Mouse (Mus musculus) v-Abl transformed pro-B cells (cell line): ENCODE measurements around the gene Masp1.

Source experiments
- in situ Hi-C, 2 experiments: fragments of 400-800 bp; cut with MboI; formaldehyde crosslinking; loops; one replicate each; pipeline ENCODE4 v1.15.1; 2025; ENCODE audit not compliant: unreplicated experiment in 2 of 2

Masp1 gene

DNA sequence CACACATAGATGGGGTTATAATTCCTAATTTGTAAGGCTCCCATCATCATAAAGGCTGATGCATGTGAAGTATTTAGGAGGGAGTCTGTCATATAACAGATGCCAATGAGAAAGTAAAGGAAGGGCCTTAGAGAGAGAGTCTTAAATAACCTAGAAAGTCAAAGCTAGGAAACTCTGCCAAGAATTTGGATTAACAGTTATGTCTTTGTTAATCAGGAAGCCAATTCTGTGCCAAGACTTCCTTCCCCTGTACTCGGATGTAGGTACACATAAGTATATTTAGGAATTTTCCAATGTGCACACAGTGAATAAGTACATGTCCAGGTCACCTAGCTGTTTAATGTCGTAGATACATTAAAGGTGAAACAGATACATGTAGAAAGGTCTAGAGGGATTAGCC is 4.0 kb downstream of the Masp1 start:
- in situ Hi-C loops: no loop called here

DNA sequence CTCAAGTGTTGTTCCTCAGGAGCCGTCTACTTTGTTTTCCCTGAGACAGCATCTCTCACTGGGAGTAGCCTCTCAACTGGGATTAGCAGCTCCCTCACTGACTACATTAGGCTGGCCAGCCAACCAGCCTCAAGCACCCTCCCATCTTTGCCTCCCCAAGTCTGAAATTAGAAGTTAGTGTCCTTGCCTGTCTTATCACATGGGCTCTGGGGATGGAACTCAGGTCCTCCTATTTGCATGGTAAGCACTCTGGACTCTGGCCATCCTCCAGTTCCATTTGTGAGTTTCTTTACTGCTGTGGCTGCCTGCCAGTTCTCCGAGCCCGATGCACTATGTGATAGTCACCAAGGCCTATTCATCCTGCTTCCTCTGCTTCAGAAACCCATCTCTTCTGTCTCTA is 4.8 kb downstream of the Masp1 start:
- in situ Hi-C loops: no loop called here

DNA sequence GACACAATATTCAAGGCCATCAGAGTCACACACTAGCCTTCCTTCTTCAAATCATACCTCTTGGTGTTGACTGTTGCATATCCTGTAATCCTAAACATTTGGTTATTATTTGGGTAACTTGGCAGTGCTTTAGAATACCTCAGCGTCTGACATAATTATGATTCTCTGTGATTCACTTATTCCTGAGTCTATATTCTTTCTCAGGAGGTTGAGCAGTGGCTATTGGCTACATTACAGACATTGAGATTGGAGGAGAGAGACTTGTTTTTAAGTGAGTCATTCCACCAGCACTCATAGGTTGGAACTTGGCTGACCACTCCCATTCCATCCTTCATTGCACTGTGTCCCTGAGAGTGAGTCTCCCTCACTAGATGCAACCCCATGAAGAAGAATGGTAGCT is 7.2 kb downstream of the Masp1 start:
- in situ Hi-C loops: no loop called here

DNA sequence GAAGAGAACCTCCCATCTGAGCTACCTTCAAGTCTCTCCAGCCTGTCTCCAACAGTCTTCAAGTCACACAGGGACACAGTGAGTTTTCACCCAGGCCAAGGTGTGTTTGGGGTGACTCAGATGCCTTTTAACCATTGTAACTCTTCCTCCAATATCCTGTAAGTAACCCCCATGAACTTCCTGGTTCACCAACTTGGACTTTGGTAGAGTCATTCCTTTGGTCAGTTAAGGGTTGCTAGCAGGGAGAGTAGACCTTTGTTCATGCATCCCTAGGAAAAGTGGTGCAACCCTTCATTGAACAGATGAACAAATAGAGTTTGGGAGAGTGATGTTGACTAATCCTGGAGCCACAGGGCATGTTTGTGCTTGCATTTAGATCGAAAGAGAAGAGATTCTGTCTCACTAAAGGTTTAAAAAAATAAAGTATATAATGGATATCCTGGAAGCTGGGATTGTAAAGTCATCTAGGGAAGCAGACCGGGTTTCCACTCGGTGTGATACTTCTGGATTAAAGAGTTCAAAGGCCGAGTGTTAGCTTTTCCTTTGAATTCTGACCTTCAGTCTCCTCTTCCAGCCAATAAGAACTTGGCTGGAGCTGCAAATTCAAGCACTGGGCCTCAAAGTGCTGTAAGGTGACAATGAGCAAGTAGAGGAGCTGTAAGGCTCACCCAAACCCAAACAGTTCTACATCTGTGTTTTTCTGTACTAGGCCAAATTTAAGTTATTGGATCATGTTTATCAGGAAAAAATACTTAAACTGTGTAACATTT is 9.3 kb downstream of the Masp1 start:
- in situ Hi-C loops: no loop called here

DNA sequence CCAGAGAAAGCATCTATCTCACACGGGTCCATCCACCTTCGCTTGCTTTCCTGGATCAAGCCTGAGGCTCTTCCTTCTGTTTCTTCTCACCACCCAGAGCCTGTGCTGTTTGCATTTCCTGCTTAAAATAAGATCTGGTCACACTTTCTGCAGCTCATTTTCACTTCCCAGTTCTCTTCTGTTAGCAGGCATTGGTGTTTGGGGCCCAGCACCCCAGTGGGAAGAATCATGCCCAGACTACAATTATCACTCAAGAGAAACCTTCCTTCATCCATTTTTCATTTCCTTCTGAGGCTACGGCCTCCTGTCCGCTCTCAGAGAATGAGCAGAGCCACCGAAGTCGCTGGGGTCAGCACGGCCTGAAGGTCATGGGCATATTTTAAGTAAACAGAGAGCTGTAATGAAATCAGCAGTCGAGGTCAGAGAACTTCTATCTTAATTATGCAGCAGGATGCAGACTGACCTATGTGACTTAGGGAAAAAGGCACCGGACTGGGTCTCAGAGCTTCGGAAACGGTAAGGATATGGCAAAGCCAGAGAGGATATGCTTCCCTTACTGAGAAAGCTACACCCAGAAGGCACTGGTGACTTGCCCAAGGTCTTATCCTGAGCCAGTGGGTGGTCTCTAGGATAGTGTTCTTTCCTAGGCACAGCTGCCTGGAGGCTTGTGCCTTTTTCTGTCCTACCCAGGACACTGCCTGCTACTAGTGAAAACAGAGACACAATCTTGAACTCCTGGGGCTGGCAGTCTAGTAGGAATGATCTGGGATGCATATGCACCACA is 14.5 kb downstream of the Masp1 start:
- in situ Hi-C loops: no loop called here

DNA sequence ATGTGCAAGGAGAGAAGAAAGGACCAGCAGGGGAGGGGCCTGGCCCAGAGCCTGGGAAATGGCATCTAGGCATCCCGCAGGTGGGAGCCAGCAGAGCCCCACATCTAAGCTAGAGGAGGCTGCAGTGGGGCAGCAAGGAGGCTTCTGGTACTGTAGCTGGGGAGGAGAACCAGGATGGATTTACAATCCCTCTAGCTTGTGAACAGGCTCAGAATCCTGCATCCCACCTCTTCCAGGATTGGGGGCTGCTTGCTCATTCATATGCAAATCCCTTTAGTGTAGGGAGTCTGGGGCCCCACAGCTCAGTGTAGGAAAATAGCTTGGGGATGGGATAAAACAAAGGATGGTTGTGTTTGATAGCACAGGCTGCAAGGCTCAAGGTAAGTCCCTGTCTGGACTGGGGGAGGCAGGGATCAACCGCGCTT is 16.3 kb downstream of the Masp1 start:
- in situ Hi-C loops: no loop called here

DNA sequence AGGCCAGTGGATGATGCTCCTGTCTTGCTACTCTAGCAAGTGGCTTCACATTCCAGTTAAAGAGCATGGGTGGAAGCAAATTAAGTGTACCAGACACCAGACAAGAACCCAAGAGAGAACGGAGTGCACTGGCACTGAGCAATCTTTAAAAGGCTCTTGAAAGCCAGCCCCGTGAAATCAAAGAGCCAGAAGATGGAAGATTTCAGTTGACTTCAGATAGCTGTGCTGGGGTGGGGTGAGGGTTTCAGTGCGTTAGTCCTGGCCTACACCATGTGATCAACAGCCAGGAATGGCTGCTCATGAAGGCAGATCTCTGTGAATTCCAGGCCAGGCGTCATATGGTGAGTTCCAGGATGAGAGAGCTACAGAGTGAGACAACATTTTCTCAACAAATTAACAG is 17.3 kb downstream of the Masp1 start:
- in situ Hi-C loops: no loop called here

DNA sequence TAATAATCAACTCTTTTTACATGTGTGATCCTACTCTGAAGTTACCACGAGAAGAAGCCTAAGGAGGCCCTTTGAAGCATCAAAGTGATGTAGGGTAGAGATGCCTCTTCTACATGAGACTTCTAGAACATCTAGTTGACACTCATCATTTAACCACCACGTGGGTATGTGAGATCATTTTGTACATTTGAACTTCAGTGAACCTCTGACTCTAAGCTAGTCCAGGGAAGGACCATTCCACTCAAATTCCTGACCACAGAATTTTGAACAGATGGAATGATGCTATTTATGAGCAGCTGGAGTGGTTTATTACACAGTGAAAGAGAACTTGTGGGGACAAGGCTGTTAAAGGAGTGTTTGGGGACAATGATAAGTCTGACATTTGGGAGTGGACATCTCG is 18.1 kb downstream of the Masp1 start:
- in situ Hi-C loops: no loop called here

DNA sequence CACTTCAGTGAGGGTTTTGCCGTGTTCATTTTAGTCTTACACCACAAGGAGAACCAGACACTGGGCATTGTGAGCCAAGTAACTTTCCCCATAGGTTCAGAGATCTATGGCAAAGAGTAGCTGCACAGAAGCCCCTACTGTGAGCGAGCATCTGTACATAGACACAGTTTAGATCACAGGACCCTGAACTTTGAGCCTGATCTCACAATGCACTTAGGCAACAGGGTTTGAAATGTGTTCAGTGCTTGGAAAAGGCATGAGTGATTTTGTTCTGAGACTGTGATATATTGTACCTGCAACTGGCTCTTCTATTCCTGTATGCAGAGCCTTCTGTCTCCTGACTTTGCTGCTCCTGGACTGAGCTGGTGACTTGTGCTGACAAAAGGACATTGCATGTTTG is 19.3 kb downstream of the Masp1 start:
- in situ Hi-C loops: no loop called here

DNA sequence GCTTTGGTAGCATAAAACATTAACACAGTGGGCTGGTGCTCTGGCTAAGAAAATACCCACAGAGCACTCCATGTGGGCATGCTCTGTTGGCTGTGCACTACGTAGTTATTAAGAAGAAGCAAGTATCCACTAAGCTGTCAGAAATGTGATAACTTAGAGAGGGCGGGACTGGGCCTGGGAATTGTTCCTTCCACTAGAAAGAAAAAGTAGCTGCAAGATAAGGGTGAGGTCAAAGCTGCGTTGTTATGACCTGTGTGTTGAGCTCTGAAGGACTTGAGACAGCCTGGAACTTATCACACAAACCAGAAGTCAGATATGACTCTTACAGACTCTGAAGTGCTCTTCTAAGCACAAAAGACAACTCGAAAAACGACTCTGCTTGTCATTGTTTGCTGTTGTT is 20.1 kb downstream of the Masp1 start:
- in situ Hi-C loops: no loop called here

DNA sequence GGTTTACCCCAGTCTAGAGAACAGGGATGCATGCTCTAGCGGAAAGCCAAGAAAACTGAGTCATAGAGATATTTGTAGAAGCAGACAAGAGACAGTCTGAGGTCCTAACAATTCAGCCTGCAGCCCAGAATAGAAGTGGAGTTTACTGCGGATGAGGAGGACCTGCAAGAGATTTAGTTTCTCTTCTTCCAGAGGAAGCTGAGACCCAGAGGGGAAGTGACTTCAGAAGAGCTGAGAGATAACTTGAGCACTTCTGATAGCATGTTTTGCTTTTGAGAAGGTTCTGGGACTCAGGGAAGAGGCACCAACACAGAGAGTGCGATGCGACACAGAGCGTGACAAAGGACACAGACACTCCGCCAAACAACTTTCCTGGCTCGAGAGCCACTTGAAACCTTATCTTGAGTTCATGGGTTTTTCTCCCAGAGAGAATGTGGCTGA is 21.9 kb downstream of the Masp1 start:
- in situ Hi-C loops: no loop called here

DNA sequence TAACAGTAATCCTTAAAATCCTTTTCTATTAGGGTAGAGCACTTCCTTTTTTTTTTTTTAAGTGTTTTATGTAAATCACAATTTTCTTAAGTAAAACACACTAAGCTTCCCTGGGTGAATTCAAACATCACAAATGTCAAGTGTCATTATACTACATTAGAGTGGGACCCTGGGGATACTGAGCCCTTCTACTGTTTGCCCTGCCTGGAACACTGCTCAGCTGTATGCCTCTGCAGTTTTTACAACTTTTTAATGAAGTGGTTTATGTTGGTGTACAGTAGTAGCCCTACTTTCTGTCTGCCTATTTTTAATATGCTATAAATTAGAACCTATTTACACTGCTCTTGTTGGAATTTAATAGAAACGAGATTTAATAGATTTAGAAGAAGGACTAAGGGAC is 22.7 kb downstream of the Masp1 start:
- in situ Hi-C loops: no loop called here

DNA sequence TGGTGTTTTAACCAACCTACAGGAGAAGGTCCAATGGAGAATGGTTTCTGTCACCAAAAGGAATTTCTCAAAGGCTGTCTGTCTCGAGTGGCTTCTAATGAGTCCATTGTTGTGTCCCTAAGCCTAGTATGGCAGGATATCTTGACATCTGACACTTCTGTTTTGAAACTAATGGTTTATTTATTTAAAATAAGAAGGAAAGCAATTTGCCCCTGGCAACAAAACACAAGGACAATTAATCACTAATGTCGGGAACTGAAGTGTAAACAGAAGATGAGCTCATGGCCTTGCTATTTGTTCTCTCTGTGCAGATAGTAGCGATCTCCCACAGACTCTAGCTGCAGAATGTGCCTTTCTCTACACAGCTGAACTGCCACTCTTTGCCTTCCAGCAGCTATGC is 23.2 kb downstream of the Masp1 start:
- in situ Hi-C loops: no loop called here

DNA sequence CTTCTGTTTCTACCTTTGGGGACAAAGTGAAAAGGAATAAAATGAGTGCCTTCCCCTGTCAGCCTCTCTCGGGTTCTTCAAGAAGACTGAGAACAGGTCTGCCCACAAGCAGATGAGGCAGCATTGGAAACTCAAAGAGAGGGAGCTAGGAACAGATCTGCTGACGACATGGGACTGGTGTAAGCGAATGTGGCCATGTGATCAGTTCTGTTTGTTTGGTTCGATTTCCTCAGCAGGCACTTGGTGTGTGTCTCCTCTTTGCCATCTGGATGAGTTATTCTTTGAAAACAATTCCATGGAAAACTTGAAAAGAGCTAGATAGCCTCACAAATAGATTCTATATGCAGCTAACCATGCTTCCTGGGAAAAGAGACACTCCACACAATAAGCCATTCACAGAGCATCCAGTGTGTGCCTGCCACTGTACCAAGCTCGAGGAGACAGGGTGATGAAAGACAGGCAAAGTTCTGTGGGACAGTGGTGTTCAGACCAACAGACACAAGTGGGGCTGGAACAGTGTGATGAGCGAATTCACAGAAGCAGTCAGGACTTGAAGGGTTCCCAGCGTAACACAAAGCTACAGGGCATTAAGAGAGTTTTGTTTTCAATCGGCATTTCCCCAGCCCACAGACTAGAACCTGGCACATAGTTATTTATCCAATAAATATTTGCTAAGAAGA is 24.2 kb downstream of the Masp1 start:
- in situ Hi-C loops: no loop called here

DNA sequence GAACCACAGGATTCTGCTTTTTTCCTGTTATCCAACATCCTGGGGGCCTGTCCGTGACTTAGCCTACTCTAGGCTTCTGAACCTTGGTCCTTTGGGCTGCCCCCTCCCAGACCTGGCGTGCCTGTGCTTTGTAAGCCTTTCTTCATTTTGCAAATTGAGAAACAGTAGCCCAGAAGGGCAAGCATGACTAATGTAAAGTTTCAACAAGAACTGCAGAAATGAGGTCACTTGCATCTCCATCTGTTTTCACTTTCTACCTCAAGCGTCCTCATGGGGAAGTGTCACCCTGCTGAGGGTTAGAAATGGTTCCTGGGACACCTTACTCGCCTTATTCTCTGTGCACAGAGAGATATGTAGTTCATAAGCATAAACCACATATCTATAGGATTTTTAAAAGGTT is 27.8 kb downstream of the Masp1 start:
- in situ Hi-C loops: no loop called here

DNA sequence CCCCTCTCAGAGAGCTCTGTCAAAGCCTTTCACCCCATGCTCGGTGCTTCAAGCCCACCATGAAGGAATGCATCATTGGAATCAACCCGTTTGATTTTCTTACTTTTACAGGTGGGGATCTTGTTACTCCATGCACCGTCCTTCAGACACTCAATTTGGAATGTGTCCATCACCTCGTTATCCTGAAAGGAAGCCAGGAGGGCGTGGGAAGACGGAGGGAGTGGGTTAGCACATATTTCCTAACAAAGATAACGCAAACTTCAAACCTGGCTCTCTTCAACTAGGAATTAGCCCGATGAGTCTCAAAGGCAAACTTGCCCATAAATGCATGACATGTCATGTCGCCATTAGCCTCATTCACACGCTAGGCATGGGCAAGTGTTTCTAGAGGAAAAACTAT is 37.3 kb downstream of the Masp1 start:
- in situ Hi-C loops: no loop called here

DNA sequence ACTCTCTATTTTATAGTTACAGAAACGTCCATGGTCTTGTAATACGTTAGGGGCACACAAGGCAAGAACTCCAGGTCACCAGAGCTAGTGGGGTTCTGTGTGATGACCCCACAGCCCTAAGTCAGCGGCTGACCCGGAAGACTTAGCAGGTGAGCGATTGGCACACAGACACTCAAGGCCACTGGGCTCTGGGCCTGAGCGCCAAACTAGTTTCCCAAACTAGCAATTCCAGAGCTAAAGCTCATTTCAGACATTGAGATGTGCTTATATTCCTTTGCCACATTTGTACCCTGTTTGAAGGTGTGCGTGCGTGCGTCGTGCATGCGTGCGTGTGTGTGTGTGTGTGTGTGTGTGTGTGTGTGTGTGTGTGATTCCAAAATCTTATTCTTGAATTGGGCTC is 37.8 kb downstream of the Masp1 start:
- in situ Hi-C loops: no loop called here

DNA sequence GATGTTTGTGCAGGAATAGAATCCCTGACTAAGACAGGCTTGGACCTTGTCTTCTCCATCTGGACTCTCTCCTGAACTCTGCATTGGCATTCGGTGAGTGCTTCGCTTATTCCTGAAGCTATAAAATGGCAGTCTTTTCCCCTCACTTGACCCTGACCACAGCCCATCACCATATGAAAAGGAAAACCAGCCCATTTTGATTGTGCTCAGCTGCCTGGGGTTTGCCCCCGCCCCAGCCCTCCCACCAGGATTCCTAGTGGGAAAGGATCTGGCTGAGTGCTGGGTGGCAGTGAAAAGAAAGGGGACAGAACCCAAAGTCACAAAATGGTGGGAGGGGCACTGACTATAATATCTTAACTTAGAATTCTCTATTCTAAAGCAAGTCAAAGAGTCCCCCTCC is 38.4 kb downstream of the Masp1 start:
- in situ Hi-C loops: no loop called here

DNA sequence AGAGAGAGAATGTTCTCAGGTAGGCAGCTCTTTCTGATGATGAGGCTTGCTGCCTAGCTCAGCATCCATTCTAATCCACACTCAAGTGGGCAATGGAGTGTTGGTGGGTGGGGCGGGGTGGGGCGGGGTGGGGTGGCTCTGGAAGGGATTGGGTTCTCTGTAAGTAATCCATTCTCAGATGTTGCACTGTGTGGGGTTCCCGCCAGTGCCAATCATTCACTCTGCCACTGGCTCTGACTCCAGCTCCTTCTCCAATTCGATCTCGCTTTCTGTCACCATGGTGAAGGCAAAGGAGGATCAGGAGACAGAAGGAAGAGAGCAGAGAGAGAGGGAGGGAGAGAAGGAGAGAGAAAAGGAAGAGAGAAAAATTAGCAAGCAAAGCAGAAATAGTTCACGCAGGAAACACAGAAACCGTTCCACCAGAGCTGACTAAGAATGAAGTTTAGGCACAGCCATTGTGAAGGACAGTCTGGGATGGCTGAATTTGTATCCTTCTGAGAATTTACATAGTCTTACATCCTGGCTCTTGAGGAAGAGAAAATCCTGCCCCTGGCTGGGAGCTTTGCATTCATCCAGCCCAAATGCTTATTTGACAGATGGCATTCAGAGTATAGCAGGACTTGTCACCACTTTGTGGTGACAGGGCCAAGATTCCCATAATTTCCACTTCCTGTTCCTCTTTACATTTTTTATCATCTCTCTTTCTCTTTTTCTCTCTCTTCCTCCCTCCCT is 40.6 kb downstream of the Masp1 start:
- in situ Hi-C loops: no loop called here

DNA sequence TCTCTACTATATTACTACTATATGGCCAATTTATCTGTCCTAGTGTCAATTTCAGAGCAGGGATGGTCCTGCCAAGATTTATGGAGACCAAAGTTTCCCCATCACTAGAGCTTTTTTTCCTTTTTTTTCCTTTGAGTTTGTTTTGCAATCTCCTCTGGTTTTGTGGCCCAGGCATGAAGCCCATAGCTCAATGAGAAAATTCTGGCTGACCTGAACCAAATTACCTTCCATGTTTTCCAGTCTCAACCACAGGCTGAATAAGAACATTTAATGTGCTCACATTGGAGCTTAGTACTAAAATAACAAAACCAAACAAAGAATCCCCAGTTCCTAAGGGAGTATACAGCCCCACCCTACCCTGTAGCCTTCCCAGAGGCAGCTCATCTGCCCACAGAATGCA is 44.0 kb downstream of the Masp1 start:
- in situ Hi-C loops: no loop called here

DNA sequence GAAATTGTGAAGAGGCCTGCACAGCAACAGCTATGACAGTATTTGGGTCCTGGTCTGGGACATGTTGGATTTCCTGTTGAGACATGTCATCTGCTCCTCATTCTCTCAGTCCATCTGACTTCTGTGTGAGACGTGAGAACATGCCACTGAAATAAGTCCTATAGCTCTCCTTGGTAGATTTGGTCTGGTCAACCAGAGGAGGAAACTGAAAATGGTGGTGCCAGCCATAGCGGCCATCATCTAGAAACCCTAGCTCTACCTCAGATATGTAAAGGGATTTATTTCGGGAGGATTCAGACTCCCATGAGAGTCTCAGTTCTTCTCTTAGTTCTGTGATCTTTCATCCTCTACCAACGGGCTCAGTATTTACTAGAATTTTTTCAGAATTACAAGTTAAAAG is 45.0 kb downstream of the Masp1 start:
- in situ Hi-C loops: no loop called here
